Mouse (Mus musculus): ENCODE data around the gene Ado. TPM values are rescaled to one million over a fixed set of nuclear protein-coding genes. Genes with fewer than 3 reads are reported as not detected.

Ado gene
- 17.5 TPM for polyA plus RNA-seq (2021)

DNA sequence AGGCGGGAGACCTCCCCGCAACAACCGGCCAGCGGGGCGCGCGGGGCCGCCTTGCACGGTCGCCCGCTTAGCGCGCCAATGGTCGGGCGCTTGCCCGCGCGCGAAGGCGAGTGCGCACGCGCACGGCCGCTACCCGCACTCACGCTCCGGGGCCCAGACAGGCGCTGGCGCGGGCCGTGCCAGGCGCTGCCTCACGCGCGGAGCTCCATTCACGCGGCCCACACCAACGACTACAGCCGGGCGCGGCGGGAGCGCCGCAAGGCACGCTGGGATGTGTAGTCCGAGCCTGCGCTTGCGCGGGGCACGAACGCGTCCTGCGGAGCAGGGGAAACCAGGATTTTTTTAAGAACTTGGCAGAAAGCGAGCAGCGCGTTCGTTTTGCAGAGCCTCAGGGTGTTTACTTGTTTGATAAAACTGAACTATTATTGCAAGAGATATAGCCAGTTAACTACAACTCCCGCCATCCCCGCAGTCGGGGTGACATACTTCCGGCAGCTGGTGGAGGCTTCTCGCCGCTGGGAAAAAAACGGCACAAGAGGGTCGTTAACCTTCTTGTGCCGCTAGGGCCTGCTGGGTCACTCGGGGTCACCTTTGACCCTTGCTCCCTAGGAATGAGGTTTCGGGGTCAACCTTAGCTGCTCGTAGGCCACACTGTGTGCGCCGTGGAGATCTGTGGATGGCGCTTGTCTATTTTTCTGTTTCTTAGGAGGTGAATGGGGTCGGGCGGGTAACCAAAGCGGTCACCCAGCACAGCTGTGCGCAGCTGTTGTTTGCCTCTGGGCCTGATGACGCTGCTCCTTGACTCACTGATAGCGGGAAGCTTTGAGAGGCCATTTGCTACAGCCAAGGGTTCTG, at the start of gene Ado:
TSS of gene Ado (minus strand) at position 79 of the 855 bp plus-strand sequence.
- in situ Hi-C loops (cut with MboI; ENCODE audit: low pct_unique_long_range_greater_than_20kb), result loop anchor here (10.0 kb wide), 1 partner anchor 624 kb away; no protein-coding TSS in a partner anchor
- CTCF ChIA-PET, result interaction anchor here (0.9 kb wide), 1 partner anchor 9 kb away, joined by 3 read pairs; no protein-coding TSS in a partner anchor

DNA sequence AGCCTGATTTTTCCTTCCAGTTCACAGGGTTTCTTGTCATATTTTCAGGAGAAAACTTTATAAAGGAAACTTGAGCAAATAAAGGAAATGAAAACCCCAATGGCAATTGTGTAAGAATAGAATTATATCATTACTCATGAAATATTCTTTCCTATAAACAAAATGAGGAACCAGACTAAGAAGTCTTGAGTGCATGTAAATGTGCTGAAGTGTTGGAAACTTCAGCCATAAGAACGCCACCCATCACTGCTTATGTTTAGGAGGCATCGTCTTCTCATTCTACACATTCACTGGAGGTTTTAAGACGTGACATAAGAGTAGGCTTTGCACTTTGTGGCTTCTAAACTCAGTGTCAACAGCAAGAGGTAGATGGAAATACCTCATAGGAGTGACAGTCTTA, 46.5 kb upstream of the Ado start:
- no peak for TF ChIP-seq CTCF (IDR thresholded peaks at IDR 0.05)
- DNase-seq (ENCODE audit: low read depth, low spot score) (no peak), ATAC-seq (no peak)
- ChIA-PET POLR2A (no interaction called here), CTCF (no interaction called here)
- in situ Hi-C loops (cut with MboI; ENCODE audit: low pct_unique_long_range_greater_than_20kb), result no loop called here
- no peaks in the 10 kb centered on the region for H3K27me3 ChIP-seq

More for the DNA sequence above, at the start of gene Ado:
- DNase-seq (ENCODE audit: low read depth, low spot score) (peak; percentile 57), ATAC-seq (peak; percentile 89)
- POLR2A ChIA-PET, result interaction anchor here (1.1 to 1.7 kb wide), 2 partner anchors 11 to 12 kb away, joined by 3 to 8 read pairs; no protein-coding TSS in a partner anchor
- H3K27me3 ChIP-seq, result no peaks in the 10 kb centered on the region
- no peak for TF ChIP-seq CTCF (IDR thresholded peaks at IDR 0.05)

DNA sequence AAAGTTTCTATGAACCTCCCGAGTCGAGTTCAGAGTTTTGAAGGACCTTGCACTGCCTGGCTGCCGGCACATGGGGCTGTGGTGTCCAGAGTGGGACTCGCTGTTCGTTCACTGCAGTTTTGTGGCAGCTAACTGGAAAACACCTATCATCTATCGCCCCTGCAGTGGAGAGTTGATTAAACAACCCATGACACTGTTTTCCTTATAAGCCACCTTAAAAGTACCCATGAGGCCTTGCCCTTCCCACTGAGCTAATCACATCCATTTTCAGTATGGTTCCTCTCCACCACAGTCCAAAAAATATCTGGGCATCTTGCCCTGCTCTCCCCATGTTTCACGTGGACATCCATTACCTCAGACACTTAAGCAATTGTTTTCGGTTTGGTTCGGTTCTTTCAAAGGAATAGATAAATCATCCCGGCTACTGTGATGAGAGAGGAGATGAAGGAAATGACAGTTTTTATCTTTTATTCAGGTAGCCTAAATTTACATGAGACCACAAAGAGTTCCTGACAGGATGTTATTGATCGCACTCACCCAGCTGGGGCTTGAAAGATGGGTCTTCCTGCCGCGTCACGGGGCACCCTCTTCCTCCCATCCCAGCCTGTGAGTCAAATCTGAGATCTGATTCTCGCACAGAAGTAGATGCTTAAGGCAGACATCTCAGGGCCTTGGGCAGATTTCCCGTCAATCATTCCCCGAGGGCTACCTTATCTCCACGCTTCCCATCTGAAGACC, 37.3 kb upstream of the Ado start:
- POLR2A ChIA-PET, result interaction anchor here (0.6 kb wide), 1 partner anchor 187 kb away, joined by 7 read pairs; no protein-coding TSS in a partner anchor
- CTCF ChIA-PET, result no interaction called here

DNA sequence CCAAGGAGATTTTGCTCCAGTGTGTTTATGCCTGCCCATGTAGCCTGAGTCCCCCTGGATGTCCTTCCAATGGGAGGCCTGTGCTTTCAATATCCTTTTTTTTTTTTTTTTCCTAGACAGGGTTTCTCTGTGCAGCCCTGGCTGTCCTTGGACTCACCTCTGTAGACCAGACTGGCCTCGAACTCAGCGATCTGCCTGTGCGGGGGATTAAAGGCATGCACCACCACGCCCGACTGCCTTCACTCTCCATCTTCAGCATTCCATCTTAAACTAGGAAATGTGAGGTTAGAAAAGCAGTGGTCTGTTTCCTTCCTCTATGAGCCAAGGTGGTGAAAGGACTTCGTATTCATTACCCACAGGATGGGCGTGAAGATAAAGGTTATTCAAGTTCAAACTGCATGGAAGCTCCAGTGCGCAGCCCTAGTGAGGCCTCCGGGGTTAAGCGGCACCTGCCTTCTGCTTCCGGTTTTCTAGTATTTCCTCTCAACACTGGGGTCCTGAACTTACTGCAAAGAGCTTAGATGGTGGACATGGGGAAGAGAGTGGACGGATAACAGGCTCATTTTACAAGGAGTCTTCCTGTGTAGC, 33.0 kb upstream of the Ado start:
- in situ Hi-C loops (cut with MboI; ENCODE audit: low pct_unique_long_range_greater_than_20kb), result no loop called here
- POLR2A ChIA-PET, result no interaction called here
- ATAC-seq (no peak), DNase-seq (ENCODE audit: low read depth, low spot score) (no peak)
- CTCF ChIA-PET, result interaction anchor here (1.1 kb wide), 1 partner anchor 10 kb away, joined by 3 read pairs; no protein-coding TSS in a partner anchor
- H3K27me3 ChIP-seq, result no peaks in the 10 kb centered on the region
- no peak for TF ChIP-seq CTCF (IDR thresholded peaks at IDR 0.05)

More for the DNA sequence above, 37.3 kb upstream of the Ado start:
- no peaks in the 10 kb centered on the region for H3K27me3 ChIP-seq
- DNase-seq (ENCODE audit: low read depth, low spot score), result no peak
- ATAC-seq, result no peak
- in situ Hi-C loops (cut with MboI; ENCODE audit: low pct_unique_long_range_greater_than_20kb), result no loop called here
- no peak for TF ChIP-seq CTCF (IDR thresholded peaks at IDR 0.05)

DNA sequence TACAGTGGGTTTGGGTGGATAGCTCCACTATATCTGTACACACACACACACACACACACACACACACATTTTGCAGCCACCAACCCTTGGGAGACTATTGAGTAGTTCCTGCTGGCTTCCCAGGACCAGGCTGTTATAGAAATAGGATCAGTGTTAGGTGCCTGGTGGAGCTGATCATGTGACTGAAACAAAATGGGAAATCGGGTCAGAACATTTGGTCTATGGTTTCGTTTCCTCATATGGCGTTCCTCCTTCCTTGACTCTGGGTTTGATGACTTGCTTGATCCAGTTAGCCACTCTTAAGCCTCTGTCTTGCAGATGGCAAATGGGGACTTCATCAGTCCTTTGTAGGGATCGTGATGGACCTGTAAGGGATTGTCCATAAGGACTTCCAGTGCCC, 31.1 kb upstream of the Ado start:
- no peak for ATAC-seq
- POLR2A ChIA-PET, result no interaction called here
- in situ Hi-C loops (cut with MboI; ENCODE audit: low pct_unique_long_range_greater_than_20kb), result no loop called here
- CTCF ChIA-PET, result interaction anchor here (0.8 kb wide), 1 partner anchor 142 kb away, joined by 3 read pairs; no protein-coding TSS in a partner anchor
- DNase-seq (ENCODE audit: low read depth, low spot score), result no peak
- TF ChIP-seq CTCF (IDR thresholded peaks at IDR 0.05), result no peak
- no peaks in the 10 kb centered on the region for H3K27me3 ChIP-seq

DNA sequence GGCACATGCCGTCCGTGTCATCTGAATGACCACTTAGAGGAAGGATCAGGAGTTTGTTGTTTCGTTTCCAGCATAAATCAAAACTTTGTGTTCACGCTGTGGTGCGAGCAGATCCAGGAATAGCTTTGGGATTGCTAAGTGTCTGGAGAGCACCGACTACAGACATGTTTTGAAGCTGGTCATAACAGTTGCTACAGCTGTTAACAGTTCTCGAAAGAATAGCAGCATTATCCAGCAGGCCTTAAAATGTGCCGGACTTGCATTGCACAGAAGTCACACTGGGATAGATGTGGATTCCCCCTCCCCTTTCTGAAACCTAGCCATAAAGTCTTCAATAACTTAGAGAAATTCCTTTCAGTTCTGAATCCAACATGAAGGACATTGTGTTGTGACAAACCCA, 24.6 kb upstream of the Ado start:
- in situ Hi-C loops (cut with MboI; ENCODE audit: low pct_unique_long_range_greater_than_20kb), result no loop called here
- ChIA-PET POLR2A (no interaction called here), CTCF (no interaction called here)
- no peak for ATAC-seq
- no peaks in the 10 kb centered on the region for H3K27me3 ChIP-seq
- no peak for DNase-seq (ENCODE audit: low read depth, low spot score)
- TF ChIP-seq CTCF (IDR thresholded peaks at IDR 0.05), result no peak

DNA sequence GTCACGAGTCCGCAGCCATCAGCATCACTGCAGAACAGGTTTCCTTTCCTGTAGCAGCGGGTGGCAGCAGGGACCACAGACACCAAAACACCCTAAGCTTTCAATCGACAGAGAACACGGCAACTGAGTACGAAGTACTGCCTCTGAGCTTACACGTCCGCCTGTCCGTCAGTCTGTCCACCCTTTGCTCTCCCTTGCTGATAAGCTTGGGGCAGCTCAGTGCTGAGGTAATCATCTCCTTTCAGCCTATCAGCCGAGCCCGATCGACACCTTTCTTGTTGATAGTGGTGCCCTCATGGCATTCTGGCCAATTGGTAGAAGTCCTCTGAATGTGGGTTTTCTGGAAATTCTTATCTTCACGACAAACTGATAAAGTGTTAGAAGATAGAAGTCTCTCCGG, 22.7 kb upstream of the Ado start:
- DNase-seq (ENCODE audit: low read depth, low spot score) (no peak), ATAC-seq (no peak)
- in situ Hi-C loops (cut with MboI; ENCODE audit: low pct_unique_long_range_greater_than_20kb), result no loop called here
- no peak for TF ChIP-seq CTCF (IDR thresholded peaks at IDR 0.05)
- no peaks in the 10 kb centered on the region for H3K27me3 ChIP-seq
- ChIA-PET POLR2A (no interaction called here), CTCF (no interaction called here)

DNA sequence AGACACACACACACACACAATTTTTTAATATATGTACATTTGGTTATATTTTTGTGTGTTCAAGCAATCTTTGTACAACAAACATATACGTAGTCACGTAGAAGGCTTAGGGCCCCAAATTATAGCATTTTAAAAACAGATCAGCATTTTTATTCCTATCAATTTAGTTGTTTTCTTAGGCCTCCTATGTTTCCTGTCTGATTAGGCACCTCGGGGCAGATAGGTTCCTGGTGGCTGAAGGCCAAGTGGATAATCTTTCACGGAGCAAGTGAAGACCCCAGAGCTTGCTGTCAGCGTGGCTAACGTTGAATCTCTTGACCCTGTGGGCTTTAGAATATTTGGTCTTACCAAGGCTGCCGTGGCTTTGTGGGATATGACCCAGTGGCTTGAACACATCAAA, 20.8 kb upstream of the Ado start:
- ATAC-seq, result no peak
- CTCF ChIA-PET, result no interaction called here
- TF ChIP-seq CTCF (IDR thresholded peaks at IDR 0.05), result no peak
- POLR2A ChIA-PET, result no interaction called here
- no peaks in the 10 kb centered on the region for H3K27me3 ChIP-seq
- in situ Hi-C loops (cut with MboI; ENCODE audit: low pct_unique_long_range_greater_than_20kb), result no loop called here
- DNase-seq (ENCODE audit: low read depth, low spot score), result no peak

DNA sequence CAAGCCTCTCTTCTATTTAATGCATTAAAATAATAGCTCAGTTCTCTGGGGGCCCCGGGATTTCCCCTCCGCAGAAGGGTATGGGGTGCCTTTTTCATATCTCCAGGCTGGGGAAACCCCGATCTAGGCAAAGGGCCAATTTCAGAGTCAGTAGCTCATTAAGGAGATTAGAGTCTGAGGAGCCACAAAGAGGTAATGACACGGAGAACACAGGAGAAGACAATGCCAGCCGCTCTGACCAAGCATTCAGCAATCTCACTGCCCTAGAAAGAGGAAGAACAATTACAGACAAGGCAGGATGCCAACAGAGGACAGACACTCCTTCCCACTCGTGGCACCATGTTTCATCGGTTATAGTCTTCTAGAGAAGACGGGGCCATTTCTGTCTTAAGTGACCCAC, 17.3 kb upstream of the Ado start:
- peak; percentile 44 for ATAC-seq
- CTCF ChIA-PET, result no interaction called here
- H3K27me3 ChIP-seq, result no peaks in the 10 kb centered on the region

DNA sequence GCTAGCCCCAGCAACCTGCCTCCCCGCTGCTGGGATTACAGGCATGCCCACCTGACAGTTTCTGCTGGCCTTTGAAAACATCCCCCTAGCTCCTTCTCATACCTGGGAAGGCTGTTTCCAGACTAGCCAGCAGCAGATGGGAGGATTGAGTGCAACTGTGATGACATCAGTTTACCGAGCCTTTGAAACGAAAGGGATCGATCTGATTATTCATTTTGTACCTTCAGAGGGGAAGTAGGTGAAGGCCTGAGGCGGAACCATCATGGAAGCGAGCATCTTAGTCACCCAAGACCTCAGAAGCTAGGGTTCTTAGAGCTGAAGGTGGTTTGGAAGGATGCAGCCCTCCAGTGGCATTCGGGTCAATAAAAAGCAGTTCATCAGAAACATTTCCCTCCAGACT, 15.8 kb upstream of the Ado start:
- CTCF ChIA-PET, result no interaction called here

More for the DNA sequence above, 17.3 kb upstream of the Ado start:
- POLR2A ChIA-PET, result no interaction called here
- no peak for TF ChIP-seq CTCF (IDR thresholded peaks at IDR 0.05)
- peak; percentile 79 for DNase-seq (ENCODE audit: low read depth, low spot score)
- in situ Hi-C loops (cut with MboI; ENCODE audit: low pct_unique_long_range_greater_than_20kb), result no loop called here

More for the DNA sequence above, 15.8 kb upstream of the Ado start:
- DNase-seq (ENCODE audit: low read depth, low spot score) (no peak), ATAC-seq (no peak)
- POLR2A ChIA-PET, result interaction anchor here (0.5 to 0.6 kb wide), 3 partner anchors 10 to 644 kb away, joined by 4 to 5 read pairs (median 5); no protein-coding TSS in a partner anchor
- no peak for TF ChIP-seq CTCF (IDR thresholded peaks at IDR 0.05)
- in situ Hi-C loops (cut with MboI; ENCODE audit: low pct_unique_long_range_greater_than_20kb), result no loop called here
- no peaks in the 10 kb centered on the region for H3K27me3 ChIP-seq
